Mouse (Mus musculus) hindbrain, postnatal 0 days (tissue): ENCODE measurements around the gene Mecom. TPM values are rescaled to one million over a fixed set of nuclear protein-coding genes. Genes with fewer than 3 reads are reported as not detected.

Experiments used
- ATAC-seq: fragments of 200-750 bp; cut with Nextera tagmentation; 2 replicates; pipeline ENCODE4 v1.8.0; 2017; ENCODE audit warnings: mild to moderate bottlenecking, moderate TSS enrichment, moderate library complexity
- DNase-seq: peaks from one replicate; pipeline ENCODE4 v3.0.0-alpha.2; 2015; ENCODE audit warnings: low spot score
- H3K27ac ChIP-seq: fragments of 300-500 bp; sonication (generic); 2 replicates; pipeline ENCODE4 v1.5.1; 2014; ENCODE audit warnings: mild to moderate bottlenecking
- H3K27me3 ChIP-seq: fragments of 300-500 bp; sonication (generic); 2 replicates; pipeline ENCODE4 v1.6.1; 2014; ENCODE audit warnings: low read length, mixed read lengths; ENCODE audit not compliant: insufficient read depth
- H3K36me3 ChIP-seq: fragments of 300-500 bp; sonication (generic); 2 replicates; pipeline ENCODE4 v1.6.1; 2014; ENCODE audit warnings: low read length, mixed read lengths; ENCODE audit not compliant: insufficient read depth
- H3K4me1 ChIP-seq: fragments of 300-500 bp; sonication (generic); 2 replicates; pipeline ENCODE4 v1.6.1; 2014; ENCODE audit warnings: antibody characterized with exemption, low read length, mixed read lengths; ENCODE audit not compliant: insufficient read depth
- H3K4me2 ChIP-seq: fragments of 300-500 bp; sonication (generic); 2 replicates; pipeline ENCODE4 v1.6.1; 2014; ENCODE audit warnings: low read depth, mild to moderate bottlenecking, low read length, moderate library complexity, mixed read lengths
- H3K4me3 ChIP-seq: fragments of 300-500 bp; sonication (generic); 2 replicates; pipeline ENCODE4 v1.5.1; 2014; ENCODE audit warnings: low read length
- H3K9ac ChIP-seq: fragments of 300-500 bp; sonication (generic); replicated peaks from 2 replicates; pipeline ENCODE4 v1.6.1; 2014; ENCODE audit warnings: mild to moderate bottlenecking, low read length, moderate library complexity, mixed read lengths
- H3K9me3 ChIP-seq: fragments of 300-500 bp; sonication (generic); 2 replicates; pipeline ENCODE4 v1.6.1; 2016; ENCODE audit warnings: low read length, mixed read lengths
- CTCF ChIP-seq: IDR thresholded peaks from 2 replicates; pipeline ENCODE4 v1.5.1; 2016; ENCODE audit warnings: antibody characterized with exemption, control low read depth, low read depth
- WGBS: fragments of 180-500 bp; shearing (Covaris S2); extraction: QIAGEN DNeasy Blood & Tissue Kit; methylation state at CpG from one replicate; pipeline ENCODE4 v1.1.7; 2014; 5-methylcytosine and 5-hydroxymethylcytosine counted together
- polyA plus RNA-seq: library from polyadenylated mRNA; unstranded; fragments of >200 nt; fragmentation: Nextera tagmentation; extraction: Ambion mirVana; gene quantifications from 2 replicates; pipeline ENCODE4 v1.2.1, GENCODE M21; 2015
- total RNA-seq: library from RNA; depleted of rRNA; stranded (reverse); fragments of >200 nt; gene quantifications from 2 replicates; pipeline ENCODE4 v1.2.3, GENCODE M21; 2014

Gene Mecom
- total and polyA plus RNA-seq, 2 experiments from 2014 or later: 4.5 to 8.3 TPM

DNA sequence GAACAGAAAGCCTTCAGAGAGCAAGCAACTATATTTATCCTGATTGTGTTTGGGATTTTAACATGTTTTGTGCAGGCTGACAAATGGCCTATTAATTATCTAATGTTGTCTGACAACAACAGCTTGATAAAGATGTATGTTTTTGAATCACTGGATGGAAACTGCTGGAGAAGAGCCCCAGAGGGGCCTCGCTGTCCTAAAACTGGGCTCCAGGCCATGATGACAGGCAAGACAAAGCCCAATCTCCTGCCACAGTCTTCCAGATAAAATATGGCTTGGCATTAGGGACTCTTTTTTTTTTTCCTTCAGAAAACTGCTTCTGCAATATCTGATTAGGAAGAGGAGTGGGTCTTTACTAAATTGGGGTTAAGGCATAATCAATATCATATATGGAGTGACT is 248.3 kb downstream of the Mecom start:
- no peak overlapping the region for H3K4me3 ChIP-seq
- 31% methylated on average over 1 of the region's 1 CpGs for WGBS
- TF ChIP-seq CTCF: no peak
- no peak overlapping the region for H3K4me2 ChIP-seq
- no peak overlapping the region for H3K9ac ChIP-seq
- H3K9me3 ChIP-seq: no peaks in the 10 kb centered on the region
- DNase-seq (peak; percentile 50), ATAC-seq (no peak)
- H3K27me3 ChIP-seq: no peaks in the 10 kb centered on the region
- no peak overlapping the region for H3K27ac ChIP-seq
- H3K36me3 ChIP-seq: no peaks in the 10 kb centered on the region
- H3K4me1 ChIP-seq: no peaks in the 10 kb centered on the region

DNA sequence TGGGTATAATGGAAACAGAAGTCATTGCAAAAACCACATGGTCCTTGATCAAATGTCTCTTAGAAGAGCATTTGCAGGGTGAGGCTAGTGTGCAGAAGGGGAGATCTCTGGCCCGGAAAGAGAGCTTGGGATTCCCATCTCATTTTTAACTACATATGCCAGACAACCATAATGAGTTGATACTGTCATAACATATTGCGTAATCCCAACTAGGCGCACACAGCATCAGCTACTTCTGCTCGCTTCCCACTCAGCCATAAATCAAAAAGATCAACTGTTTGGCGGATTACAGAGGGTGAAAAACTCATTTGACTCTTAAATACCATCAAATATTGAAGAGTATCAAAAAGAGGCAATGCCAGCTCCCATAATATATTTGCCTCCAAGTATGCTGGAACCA is 253.4 kb downstream of the Mecom start:
- ATAC-seq: no peak
- H3K4me2 ChIP-seq: no peak overlapping the region
- H3K4me3 ChIP-seq: no peak overlapping the region
- no peaks in the 10 kb centered on the region for H3K4me1 ChIP-seq
- no peaks in the 10 kb centered on the region for H3K36me3 ChIP-seq
- no peak overlapping the region for H3K9ac ChIP-seq
- DNase-seq: no peak
- H3K27me3 ChIP-seq: no peaks in the 10 kb centered on the region
- WGBS: 87% methylated on average over 5 of the region's 5 CpGs
- no peaks in the 10 kb centered on the region for H3K9me3 ChIP-seq
- no peak overlapping the region for H3K27ac ChIP-seq
- no peak for TF ChIP-seq CTCF

DNA sequence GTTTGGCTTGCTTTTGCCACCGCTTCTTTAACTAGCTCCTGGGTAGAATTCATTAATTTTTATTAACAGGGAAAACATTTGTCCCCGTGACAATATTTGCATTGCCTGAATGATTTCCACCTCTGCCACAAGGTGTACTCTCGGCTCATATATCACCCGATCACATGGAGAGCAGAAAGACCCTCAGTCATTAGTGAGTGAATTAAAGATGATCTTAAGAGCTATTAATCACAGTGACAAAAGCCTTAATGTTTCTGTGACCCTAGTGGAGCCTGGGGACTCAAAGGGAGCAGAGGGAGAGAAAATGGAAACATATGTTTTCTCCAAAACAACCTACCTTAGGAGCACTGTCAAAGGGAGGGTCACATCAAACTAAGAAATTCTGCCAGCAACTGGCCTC is 261.3 kb downstream of the Mecom start:
- WGBS: 42% methylated on average over 4 of the region's 4 CpGs
- no peak for TF ChIP-seq CTCF
- no peaks in the 10 kb centered on the region for H3K36me3 ChIP-seq

DNA sequence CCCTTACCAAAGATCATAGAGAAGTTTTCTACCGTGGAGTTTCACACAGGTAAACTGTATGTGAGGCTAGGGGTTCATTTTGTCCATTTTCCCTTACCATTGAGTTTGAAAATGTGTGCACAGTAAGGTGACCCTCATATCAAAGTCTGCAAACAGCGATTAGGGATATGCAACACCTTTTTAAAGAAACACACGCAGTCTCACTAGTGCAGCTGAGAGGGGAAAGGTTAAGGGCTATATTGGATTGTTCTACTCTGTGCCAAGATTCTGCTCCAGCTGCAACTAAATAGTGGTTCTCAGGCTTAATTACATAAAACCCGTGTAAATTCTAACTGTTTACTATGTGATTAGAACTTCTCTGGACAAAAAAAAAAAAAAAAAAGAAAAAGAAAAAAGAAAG is 263.7 kb downstream of the Mecom start:
- Histone ChIP-seq H3K4me2 (no peak overlapping the region), H3K27ac (no peak overlapping the region), H3K27me3 (no peaks in the 10 kb centered on the region), H3K9me3 (no peaks in the 10 kb centered on the region), H3K9ac (no peak overlapping the region), H3K36me3 (no peaks in the 10 kb centered on the region), H3K4me1 (no peaks in the 10 kb centered on the region), H3K4me3 (no peak overlapping the region)
- 81% methylated on average over 4 of the region's 4 CpGs for WGBS
- no peak for DNase-seq
- ATAC-seq: no peak
- no peak for TF ChIP-seq CTCF

More for the DNA sequence above, 261.3 kb downstream of the Mecom start:
- no peaks in the 10 kb centered on the region for H3K4me1 ChIP-seq
- DNase-seq (no peak), ATAC-seq (no peak)
- H3K27me3 ChIP-seq: no peaks in the 10 kb centered on the region
- no peak overlapping the region for H3K4me2 ChIP-seq
- H3K4me3 ChIP-seq: no peak overlapping the region
- no peak overlapping the region for H3K9ac ChIP-seq
- no peak overlapping the region for H3K27ac ChIP-seq
- no peaks in the 10 kb centered on the region for H3K9me3 ChIP-seq

DNA sequence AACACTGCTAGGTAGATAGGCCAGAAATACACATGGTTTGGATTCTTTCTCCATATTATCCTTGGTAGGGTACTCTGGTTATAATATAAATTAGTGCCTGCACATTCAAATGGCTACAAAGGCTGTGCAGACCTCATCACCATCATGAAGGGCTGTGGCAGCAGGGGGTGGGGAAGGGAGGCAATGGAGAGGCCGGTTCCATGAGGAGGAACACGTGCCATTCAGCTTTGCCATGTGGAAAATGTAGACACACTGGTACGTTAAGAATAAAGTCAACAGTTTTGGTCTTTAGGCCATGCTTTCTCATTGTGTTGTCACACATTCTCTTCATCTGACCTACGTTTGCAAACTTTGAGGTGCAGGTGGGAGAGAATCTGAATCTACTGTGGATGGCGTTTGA is 264.2 kb downstream of the Mecom start:
- no peak overlapping the region for H3K27ac ChIP-seq
- no peaks in the 10 kb centered on the region for H3K9me3 ChIP-seq
- H3K9ac ChIP-seq: no peak overlapping the region
- H3K27me3 ChIP-seq: no peaks in the 10 kb centered on the region
- no peaks in the 10 kb centered on the region for H3K36me3 ChIP-seq
- no peak overlapping the region for H3K4me2 ChIP-seq
- WGBS: 85% methylated on average over 5 of the region's 5 CpGs
- H3K4me1 ChIP-seq: no peaks in the 10 kb centered on the region
- TF ChIP-seq CTCF: no peak
- ATAC-seq (no peak), DNase-seq (no peak)
- H3K4me3 ChIP-seq: no peak overlapping the region

DNA sequence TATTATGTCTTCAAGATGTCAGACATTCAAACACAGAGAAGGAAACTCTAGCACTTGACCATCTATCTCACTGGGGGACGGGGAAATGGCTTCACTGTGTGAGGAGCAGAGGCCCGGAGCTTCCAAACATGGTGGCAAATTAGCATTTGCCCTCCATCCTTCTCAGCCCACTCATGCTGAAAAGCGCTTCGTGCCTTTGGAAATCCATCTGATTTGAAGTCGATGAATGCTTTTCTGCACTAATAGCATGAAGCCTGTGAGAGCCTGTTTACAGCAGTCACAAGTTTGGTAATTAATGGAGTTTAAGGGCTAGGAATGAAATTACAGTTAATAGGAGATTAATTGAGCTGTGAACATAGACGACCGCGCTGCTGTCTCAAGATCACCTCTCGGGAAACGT is 270.2 kb downstream of the Mecom start:
- no peak for TF ChIP-seq CTCF
- 69% methylated on average over 10 of the region's 10 CpGs for WGBS
- Histone ChIP-seq H3K27ac (no peak overlapping the region), H3K9me3 (no peaks in the 10 kb centered on the region), H3K9ac (no peak overlapping the region), H3K4me1 (no peaks in the 10 kb centered on the region), H3K36me3 (no peaks in the 10 kb centered on the region), H3K27me3 (no peaks in the 10 kb centered on the region), H3K4me2 (no peak overlapping the region), H3K4me3 (no peak overlapping the region)
- ATAC-seq: no peak
- DNase-seq: no peak

DNA sequence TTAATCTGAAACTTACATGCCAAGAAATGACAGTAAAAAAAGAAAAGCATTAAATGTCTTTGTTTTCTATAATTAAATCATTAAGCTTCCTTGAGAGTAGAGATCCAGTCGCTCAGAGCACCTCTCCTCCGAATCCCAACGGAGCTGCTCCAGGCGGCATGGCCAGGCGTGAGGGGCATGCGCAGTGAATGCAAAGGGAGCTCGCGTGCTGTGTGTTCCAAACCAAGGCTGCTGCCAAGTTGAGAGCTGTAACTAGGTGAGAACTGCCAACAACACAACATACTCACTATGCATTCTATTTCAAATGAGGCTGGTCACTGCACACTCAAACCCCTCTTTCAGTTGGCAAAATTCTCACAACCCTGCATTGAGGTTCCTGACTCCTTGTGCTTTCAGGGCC is 271.7 kb downstream of the Mecom start:
- WGBS: 49% methylated on average over 8 of the region's 8 CpGs
- H3K9me3 ChIP-seq: no peaks in the 10 kb centered on the region
- no peak overlapping the region for H3K4me3 ChIP-seq
- ATAC-seq (no peak), DNase-seq (peak; percentile 45)
- H3K36me3 ChIP-seq: no peaks in the 10 kb centered on the region
- H3K9ac ChIP-seq: no peak overlapping the region
- H3K27ac ChIP-seq: no peak overlapping the region
- TF ChIP-seq CTCF: no peak
- no peaks in the 10 kb centered on the region for H3K27me3 ChIP-seq
- no peaks in the 10 kb centered on the region for H3K4me1 ChIP-seq
- no peak overlapping the region for H3K4me2 ChIP-seq
